Mouse (Mus musculus): ENCODE measurements around the gene Cln6. TPM values are rescaled to one million over a fixed set of nuclear protein-coding genes. Genes with fewer than 3 reads are reported as not detected.
"Not testable (repeated sequence)": the region's sequence is repeated elsewhere in the genome, so short reads cannot be mapped to it uniquely, and the experiment has no call there.

Gene Cln6
- polyA plus RNA-seq, 1 experiment, result 22.2 TPM

GRCm38 (mm10) chr9:62816323-62817098, 22.1 kb upstream of the Cln6 start:
- H3K9me3 ChIP-seq, result no peaks in the 10 kb centered on the region
- H3K27me3 ChIP-seq (replicated peaks), result no peaks in the 10 kb centered on the region
- no peaks in the 10 kb centered on the region for H3K36me3 ChIP-seq (replicated peaks; ENCODE audit: low read length)
- TF ChIP-seq FLI1 (IDR thresholded peaks at IDR 0.05; ENCODE audit: low read length) (no peak), GATA1 (IDR thresholded peaks at IDR 0.05; ENCODE audit: borderline replicate concordance, low read length) (no peak)
- peaks cover 51% of the 10 kb centered on the region for H3K4me1 ChIP-seq
- no peak overlapping the region for H3K4me3 ChIP-seq (replicated peaks)

- Histone ChIP-seq H3K9me3 (peaks cover 2% of the 10 kb centered on the region; the same call in 1 of the 2 replicates), H3K4me1 (peaks cover 47% of the 10 kb centered on the region), H3K27me3 (replicated peaks) (no peaks in the 10 kb centered on the region), H3K36me3 (replicated peaks; ENCODE audit: low read length) (no peaks in the 10 kb centered on the region), H3K4me3 (replicated peaks) (no peak overlapping the region)
- TF ChIP-seq FLI1 (IDR thresholded peaks at IDR 0.05; ENCODE audit: low read length), result no peak
- no peak for TF ChIP-seq GATA1 (IDR thresholded peaks at IDR 0.05; ENCODE audit: borderline replicate concordance, low read length)
These were observed 21.4 kb upstream of the Cln6 start for GRCm38 (mm10) chr9:62817099-62817571.

- H3K27me3 ChIP-seq (replicated peaks), result no peaks in the 10 kb centered on the region
- H3K36me3 ChIP-seq (replicated peaks; ENCODE audit: low read length), result no peaks in the 10 kb centered on the region
- TF ChIP-seq FLI1 (IDR thresholded peaks at IDR 0.05; ENCODE audit: low read length) (no peak), GATA1 (IDR thresholded peaks at IDR 0.05; ENCODE audit: borderline replicate concordance, low read length) (no peak)
- H3K4me1 ChIP-seq, result peaks cover 39% of the 10 kb centered on the region
- H3K4me3 ChIP-seq (replicated peaks), result no peak overlapping the region
- peaks cover 2% of the 10 kb centered on the region; the same call in 1 of the 2 replicates for H3K9me3 ChIP-seq
These were observed 20.6 kb upstream of the Cln6 start for GRCm38 (mm10) chr9:62817828-62818614.

- TF ChIP-seq FLI1 (IDR thresholded peaks at IDR 0.05; ENCODE audit: low read length) (no peak), GATA1 (IDR thresholded peaks at IDR 0.05; ENCODE audit: borderline replicate concordance, low read length) (no peak)
- no peaks in the 10 kb centered on the region for H3K27me3 ChIP-seq (replicated peaks)
- H3K4me1 ChIP-seq, result peaks cover 39% of the 10 kb centered on the region
- H3K4me3 ChIP-seq (replicated peaks), result no peak overlapping the region
- no peaks in the 10 kb centered on the region for H3K36me3 ChIP-seq (replicated peaks; ENCODE audit: low read length)
- H3K9me3 ChIP-seq, result peaks cover 2% of the 10 kb centered on the region; the same call in 1 of the 2 replicates
These were observed 19.1 kb upstream of the Cln6 start for GRCm38 (mm10) chr9:62819494-62819893.

- not testable (repeated sequence) for H3K4me3 ChIP-seq (replicated peaks); H3K9me3 ChIP-seq; H3K27me3 ChIP-seq (replicated peaks); H3K36me3 ChIP-seq (replicated peaks; ENCODE audit: low read length)
- peaks cover 39% of the 10 kb centered on the region for H3K4me1 ChIP-seq
These were observed 18.7 kb upstream of the Cln6 start for GRCm38 (mm10) chr9:62819910-62820309.

GRCm38 (mm10) chr9:62820829-62821228, 17.8 kb upstream of the Cln6 start:
- TF ChIP-seq FLI1 (IDR thresholded peaks at IDR 0.05; ENCODE audit: low read length) (no peak), GATA1 (IDR thresholded peaks at IDR 0.05; ENCODE audit: borderline replicate concordance, low read length) (no peak)
- peaks cover 2% of the 10 kb centered on the region; the same call in 1 of the 2 replicates for H3K9me3 ChIP-seq

GRCm38 (mm10) chr9:62821811-62822210, 16.8 kb upstream of the Cln6 start:
- no peak overlapping the region for H3K4me3 ChIP-seq (replicated peaks)
- peaks cover 38% of the 10 kb centered on the region for H3K4me1 ChIP-seq
- peaks cover 2% of the 10 kb centered on the region; the same call in 1 of the 2 replicates for H3K9me3 ChIP-seq
- no peaks in the 10 kb centered on the region for H3K27me3 ChIP-seq (replicated peaks)
- TF ChIP-seq FLI1 (IDR thresholded peaks at IDR 0.05; ENCODE audit: low read length) (no peak), GATA1 (IDR thresholded peaks at IDR 0.05; ENCODE audit: borderline replicate concordance, low read length) (no peak)
- no peaks in the 10 kb centered on the region for H3K36me3 ChIP-seq (replicated peaks; ENCODE audit: low read length)

More at GRCm38 (mm10) chr9:62820829-62821228, 17.8 kb upstream of the Cln6 start:
- Histone ChIP-seq H3K4me3 (replicated peaks) (no peak overlapping the region), H3K4me1 (peaks cover 37% of the 10 kb centered on the region), H3K27me3 (replicated peaks) (no peaks in the 10 kb centered on the region), H3K36me3 (replicated peaks; ENCODE audit: low read length) (no peaks in the 10 kb centered on the region)

- peaks cover 35% of the 10 kb centered on the region for H3K4me1 ChIP-seq
- TF ChIP-seq FLI1 (IDR thresholded peaks at IDR 0.05; ENCODE audit: low read length) (no peak), GATA1 (IDR thresholded peaks at IDR 0.05; ENCODE audit: borderline replicate concordance, low read length) (no peak)
These were observed 12.7 kb upstream of the Cln6 start for GRCm38 (mm10) chr9:62825791-62826393.

GRCm38 (mm10) chr9:62826456-62826855, 12.1 kb upstream of the Cln6 start:
- TF ChIP-seq FLI1 (IDR thresholded peaks at IDR 0.05; ENCODE audit: low read length) (no peak), GATA1 (IDR thresholded peaks at IDR 0.05; ENCODE audit: borderline replicate concordance, low read length) (no peak)
- H3K36me3 ChIP-seq (replicated peaks; ENCODE audit: low read length), result no peaks in the 10 kb centered on the region
- no peak overlapping the region for H3K4me3 ChIP-seq (replicated peaks)
- peaks cover 2% of the 10 kb centered on the region; the same call in 1 of the 2 replicates for H3K9me3 ChIP-seq
- no peaks in the 10 kb centered on the region for H3K27me3 ChIP-seq (replicated peaks)
- peaks cover 35% of the 10 kb centered on the region for H3K4me1 ChIP-seq

More at GRCm38 (mm10) chr9:62825791-62826393, 12.7 kb upstream of the Cln6 start:
- H3K36me3 ChIP-seq (replicated peaks; ENCODE audit: low read length), result no peaks in the 10 kb centered on the region
- peaks cover 2% of the 10 kb centered on the region; the same call in 1 of the 2 replicates for H3K9me3 ChIP-seq
- no peaks in the 10 kb centered on the region for H3K27me3 ChIP-seq (replicated peaks)
- H3K4me3 ChIP-seq (replicated peaks), result no peak overlapping the region

All from megakaryocyte, embryonic 14.5 days (primary cell).